Mouse (Mus musculus) urinary bladder, postnatal 0 days (tissue): ENCODE measurements around the gene Foxn4. TPM values are rescaled to one million over a fixed set of nuclear protein-coding genes. Genes with fewer than 3 reads are reported as not detected.

Experiments
- polyA plus RNA-seq: library from polyadenylated mRNA; unstranded; fragments of >200 nt; fragmentation: Nextera tagmentation; extraction: Ambion mirVana; gene quantifications from 2 replicates; pipeline ENCODE4 v1.2.1, GENCODE M21; 2015

Foxn4 gene
- polyA plus RNA-seq: not detected in 2 replicates

GRCm38 (mm10) chr5:114273693-114274402 is at the start of gene Foxn4:
Gene Foxn4, minus strand, starts transcription at chr5:114273807.

DNA sequence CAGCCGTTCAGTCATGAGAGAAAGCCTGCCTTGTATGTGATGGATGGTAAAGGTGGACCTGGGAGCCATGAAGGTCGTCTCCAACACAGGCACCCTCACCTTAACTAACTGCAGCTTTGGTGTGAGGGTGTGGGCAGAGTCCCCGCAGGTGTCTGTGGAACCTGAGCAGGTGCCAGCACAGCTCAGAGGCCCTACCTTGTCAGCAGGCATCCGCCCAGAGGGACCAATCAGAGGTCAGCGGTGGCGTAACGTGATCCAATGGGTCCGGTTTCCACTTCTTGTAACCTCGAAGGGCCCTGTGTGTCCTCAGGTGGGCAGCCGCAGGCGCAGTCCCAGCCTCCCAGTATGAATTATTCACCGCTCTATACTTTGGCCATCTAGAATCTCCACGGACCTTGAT is 15.3 kb upstream of the Foxn4 start, which contains the start of gene Myo1h:
Gene Myo1h (plus strand): TSS at position 293 of the 400 bp plus-strand sequence.

Other genes starting within 250 kb of the Foxn4 start
- 5.6 and 7.1 TPM in 2 replicates for gene Usp30, start 208.3 kb downstream of the Foxn4 start, polyA plus RNA-seq
- gene Svop, start 182.2 kb downstream of the Foxn4 start, polyA plus RNA-seq: not detected in 2 replicates
- 6.0 and 6.7 TPM in 2 replicates for gene Alkbh2, start 145.6 kb downstream of the Foxn4 start, polyA plus RNA-seq
- 12.4 and 15.8 TPM in 2 replicates for gene Ung, start 143.4 kb downstream of the Foxn4 start, polyA plus RNA-seq
- gene Acacb, start 127.3 kb downstream of the Foxn4 start, polyA plus RNA-seq: 1.4 and 1.5 TPM in 2 replicates
- 3.1 and 4.0 TPM in 2 replicates for gene Myo1h, start 15.4 kb upstream of the Foxn4 start, polyA plus RNA-seq
- 162 and 192 TPM in 2 replicates for gene Kctd10, start 106.7 kb upstream of the Foxn4 start, polyA plus RNA-seq
- gene Ube3b, start 106.8 kb upstream of the Foxn4 start, polyA plus RNA-seq: 22.5 and 25.0 TPM in 2 replicates
- 16.5 and 24.9 TPM in 2 replicates for gene Mmab, start 170.3 kb upstream of the Foxn4 start, polyA plus RNA-seq
- 35.8 and 69.6 TPM in 2 replicates for gene Mvk, start 170.5 kb upstream of the Foxn4 start, polyA plus RNA-seq